Mouse (Mus musculus): ENCODE measurements around the gene Cd44. TPM values are rescaled to one million over a fixed set of nuclear protein-coding genes. Genes with fewer than 3 reads are reported as not detected.

Cd44 gene
- polyA plus RNA-seq, 1 experiment from 2014 or later: 4.0 TPM

DNA sequence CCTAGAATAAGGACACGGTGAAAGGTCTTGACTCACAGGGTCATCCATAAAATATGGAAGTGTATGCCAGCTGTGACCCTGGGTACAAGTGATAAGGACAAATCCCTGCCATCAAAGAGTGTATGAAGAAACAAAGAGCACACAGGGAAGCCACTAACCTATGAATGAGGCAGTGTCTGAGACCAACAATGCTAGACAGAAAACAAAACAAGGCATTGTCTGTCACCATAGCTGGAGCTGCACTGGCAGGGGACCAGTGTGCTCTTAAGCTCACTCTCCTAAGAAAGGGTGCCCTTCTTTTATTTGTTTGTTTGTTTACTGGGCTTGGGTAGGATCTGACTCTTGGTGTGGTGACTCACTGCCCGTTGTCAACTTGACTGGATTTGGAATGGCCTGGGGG lies 23.0 kb downstream of the Cd44 start:
- Histone ChIP-seq H3K4me2 (ENCODE audit: low read depth, low read length) (no peak overlapping the region), H3K4me1 (ENCODE audit: control insufficient read depth, insufficient read depth, low read length) (no peaks in the 10 kb centered on the region), H3K36me3 (replicated peaks; ENCODE audit: control insufficient read depth, insufficient read depth, low read depth, low read length) (no peaks in the 10 kb centered on the region), H3K4me3 (ENCODE audit: low read depth, low read length) (no peak overlapping the region), H3K9me3 (replicated peaks; ENCODE audit: control insufficient read depth, low read length) (no peaks in the 10 kb centered on the region), H3K9ac (replicated peaks; ENCODE audit: low read length) (no peak overlapping the region), H3K27ac (replicated peaks; ENCODE audit: low read depth, low read length) (no peak overlapping the region), H3K27me3 (ENCODE audit: control insufficient read depth, insufficient read depth, low read length) (no peaks in the 10 kb centered on the region)
- ATAC-seq (replicated peaks; ENCODE audit: insufficient number of reproducible peaks, low FRiP score, low TSS enrichment, low read depth) (no peak), DNase-seq (ENCODE audit: low spot score) (no peak)
- 39% methylated on average over 2 of the region's 2 CpGs for WGBS

DNA sequence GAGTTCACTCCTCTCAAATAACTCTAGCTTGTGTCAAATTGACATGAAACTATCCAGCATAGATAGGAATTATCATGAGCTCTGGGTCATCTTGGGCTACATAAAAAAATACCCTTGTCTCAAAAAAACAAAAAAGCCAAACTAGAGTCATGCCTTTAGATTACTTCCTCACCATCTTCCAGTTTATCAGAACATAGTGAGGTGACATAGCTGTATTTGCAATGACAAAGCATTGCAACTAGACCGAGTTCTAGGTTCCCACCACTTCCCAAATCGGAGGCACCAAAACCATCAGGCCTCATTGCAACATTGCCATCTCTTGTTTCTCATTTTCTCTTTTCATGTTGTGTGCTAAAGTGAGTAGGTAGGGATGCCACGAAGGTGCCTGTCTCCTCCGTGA lies 24.0 kb downstream of the Cd44 start:
- Histone ChIP-seq H3K9me3 (replicated peaks; ENCODE audit: control insufficient read depth, low read length) (no peaks in the 10 kb centered on the region), H3K27ac (replicated peaks; ENCODE audit: low read depth, low read length) (no peak overlapping the region), H3K4me1 (ENCODE audit: control insufficient read depth, insufficient read depth, low read length) (no peaks in the 10 kb centered on the region), H3K36me3 (replicated peaks; ENCODE audit: control insufficient read depth, insufficient read depth, low read depth, low read length) (no peaks in the 10 kb centered on the region), H3K9ac (replicated peaks; ENCODE audit: low read length) (no peak overlapping the region), H3K4me3 (ENCODE audit: low read depth, low read length) (no peak overlapping the region), H3K27me3 (ENCODE audit: control insufficient read depth, insufficient read depth, low read length) (no peaks in the 10 kb centered on the region), H3K4me2 (ENCODE audit: low read depth, low read length) (no peak overlapping the region)
- no peak for ATAC-seq (replicated peaks; ENCODE audit: insufficient number of reproducible peaks, low FRiP score, low TSS enrichment, low read depth)
- no peak for DNase-seq (ENCODE audit: low spot score)
- 95% methylated on average over 4 of the region's 4 CpGs for WGBS

DNA sequence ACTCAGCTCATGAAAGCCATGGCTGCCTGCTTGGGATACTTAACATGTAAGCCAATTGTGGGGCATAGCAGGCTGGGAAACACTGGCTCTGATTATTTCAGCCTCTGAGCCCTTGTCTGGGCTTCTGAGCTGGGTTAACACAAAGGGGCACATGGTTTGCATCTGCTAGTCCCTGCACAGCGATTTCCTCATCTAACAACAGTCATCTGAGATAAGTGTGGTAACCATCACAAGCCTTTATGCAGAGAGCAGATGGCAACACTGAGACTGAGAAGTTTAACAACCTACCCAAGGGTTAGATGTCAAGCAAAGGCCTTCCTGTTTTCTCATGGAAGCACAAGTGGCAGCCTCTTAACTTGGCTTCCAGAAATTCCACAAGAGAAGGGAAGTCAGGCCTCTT lies 25.3 kb downstream of the Cd44 start:
- H3K4me2 ChIP-seq (ENCODE audit: low read depth, low read length): no peak overlapping the region
- no peaks in the 10 kb centered on the region for H3K9me3 ChIP-seq (replicated peaks; ENCODE audit: control insufficient read depth, low read length)
- no peaks in the 10 kb centered on the region for H3K4me1 ChIP-seq (ENCODE audit: control insufficient read depth, insufficient read depth, low read length)
- H3K27ac ChIP-seq (replicated peaks; ENCODE audit: low read depth, low read length): no peak overlapping the region
- DNase-seq (ENCODE audit: low spot score) (peak; percentile 36), ATAC-seq (replicated peaks; ENCODE audit: insufficient number of reproducible peaks, low FRiP score, low TSS enrichment, low read depth) (no peak)
- 50% methylated on average over 1 of the region's 1 CpGs for WGBS
- H3K36me3 ChIP-seq (replicated peaks; ENCODE audit: control insufficient read depth, insufficient read depth, low read depth, low read length): no peaks in the 10 kb centered on the region
- H3K4me3 ChIP-seq (ENCODE audit: low read depth, low read length): no peak overlapping the region
- H3K27me3 ChIP-seq (ENCODE audit: control insufficient read depth, insufficient read depth, low read length): no peaks in the 10 kb centered on the region
- no peak overlapping the region for H3K9ac ChIP-seq (replicated peaks; ENCODE audit: low read length)

DNA sequence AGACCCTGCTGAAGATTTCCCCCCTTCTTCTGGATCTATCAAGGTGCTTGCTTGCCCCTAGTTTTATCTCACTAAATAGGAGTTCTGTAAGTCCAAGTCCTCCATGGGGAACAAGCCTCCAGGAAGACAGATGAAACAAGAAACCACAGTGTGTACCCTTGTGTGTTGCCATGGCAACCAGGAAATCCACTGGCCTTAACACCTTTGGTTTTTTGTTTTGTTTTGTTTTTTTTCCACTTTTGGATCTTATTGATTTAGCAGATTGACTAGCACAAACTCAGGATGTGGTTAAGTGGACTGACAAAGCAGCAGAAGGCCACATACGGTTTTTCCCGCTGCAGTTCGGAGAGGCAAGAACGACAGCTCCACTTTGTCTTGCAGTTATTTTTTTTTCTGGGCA lies 27.6 kb downstream of the Cd44 start:
- H3K9me3 ChIP-seq (replicated peaks; ENCODE audit: control insufficient read depth, low read length): no peaks in the 10 kb centered on the region
- no peaks in the 10 kb centered on the region for H3K36me3 ChIP-seq (replicated peaks; ENCODE audit: control insufficient read depth, insufficient read depth, low read depth, low read length)
- WGBS: 37% methylated on average over 4 of the region's 4 CpGs
- no peaks in the 10 kb centered on the region for H3K27me3 ChIP-seq (ENCODE audit: control insufficient read depth, insufficient read depth, low read length)
- H3K9ac ChIP-seq (replicated peaks; ENCODE audit: low read length): no peak overlapping the region
- DNase-seq (ENCODE audit: low spot score) (peak; percentile 57), ATAC-seq (replicated peaks; ENCODE audit: insufficient number of reproducible peaks, low FRiP score, low TSS enrichment, low read depth) (no peak)
- H3K4me2 ChIP-seq (ENCODE audit: low read depth, low read length): no peak overlapping the region
- H3K27ac ChIP-seq (replicated peaks; ENCODE audit: low read depth, low read length): no peak overlapping the region
- H3K4me1 ChIP-seq (ENCODE audit: control insufficient read depth, insufficient read depth, low read length): no peaks in the 10 kb centered on the region
- no peak overlapping the region for H3K4me3 ChIP-seq (ENCODE audit: low read depth, low read length)

DNA sequence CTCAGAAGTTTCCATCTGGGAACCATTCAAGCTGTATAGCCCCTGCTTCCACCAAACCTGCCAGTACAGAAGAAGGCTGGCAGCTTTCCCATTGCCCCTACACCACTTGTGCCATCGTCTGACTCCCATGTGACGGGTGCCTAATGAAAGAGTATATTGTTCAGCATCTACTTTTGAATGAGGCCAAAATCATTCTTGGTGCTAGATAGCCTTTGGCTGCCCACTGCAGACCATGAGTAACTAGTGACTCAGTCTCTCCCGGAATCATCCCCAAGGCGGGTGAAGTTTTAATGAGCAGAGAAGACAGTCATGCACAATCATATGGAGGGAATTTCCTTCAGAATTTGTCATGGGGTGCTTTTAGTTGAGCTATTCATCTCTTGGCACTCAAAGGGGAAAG lies 28.3 kb downstream of the Cd44 start:
- DNase-seq (ENCODE audit: low spot score) (no peak), ATAC-seq (replicated peaks; ENCODE audit: insufficient number of reproducible peaks, low FRiP score, low TSS enrichment, low read depth) (no peak)
- no peak overlapping the region for H3K4me2 ChIP-seq (ENCODE audit: low read depth, low read length)
- no peak overlapping the region for H3K27ac ChIP-seq (replicated peaks; ENCODE audit: low read depth, low read length)
- H3K4me1 ChIP-seq (ENCODE audit: control insufficient read depth, insufficient read depth, low read length): no peaks in the 10 kb centered on the region
- no peak overlapping the region for H3K9ac ChIP-seq (replicated peaks; ENCODE audit: low read length)
- H3K9me3 ChIP-seq (replicated peaks; ENCODE audit: control insufficient read depth, low read length): no peaks in the 10 kb centered on the region
- no peaks in the 10 kb centered on the region for H3K27me3 ChIP-seq (ENCODE audit: control insufficient read depth, insufficient read depth, low read length)
- H3K36me3 ChIP-seq (replicated peaks; ENCODE audit: control insufficient read depth, insufficient read depth, low read depth, low read length): no peaks in the 10 kb centered on the region
- WGBS: 95% methylated on average over 4 of the region's 4 CpGs
- no peak overlapping the region for H3K4me3 ChIP-seq (ENCODE audit: low read depth, low read length)

DNA sequence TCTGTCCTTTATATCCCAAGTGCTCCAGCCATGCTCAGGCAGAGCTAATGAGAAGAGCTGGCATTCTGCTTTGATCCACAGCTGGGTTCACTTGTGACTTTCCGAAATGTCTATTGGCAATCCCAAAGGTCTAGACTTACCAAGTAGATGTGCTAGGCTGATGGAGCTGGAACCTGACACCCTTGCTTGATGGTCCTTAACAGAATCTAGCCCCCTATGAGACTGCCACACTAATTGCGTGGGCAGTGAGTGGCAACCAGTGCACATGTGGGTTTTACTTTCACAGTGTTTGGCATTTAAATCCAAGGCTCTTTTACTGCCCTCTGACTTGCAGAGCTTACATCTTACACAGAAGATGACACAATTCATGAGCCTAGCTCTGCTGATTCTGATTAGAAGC lies 29.0 kb downstream of the Cd44 start:
- Histone ChIP-seq H3K27ac (replicated peaks; ENCODE audit: low read depth, low read length) (no peak overlapping the region), H3K9me3 (replicated peaks; ENCODE audit: control insufficient read depth, low read length) (no peaks in the 10 kb centered on the region), H3K4me3 (ENCODE audit: low read depth, low read length) (no peak overlapping the region), H3K27me3 (ENCODE audit: control insufficient read depth, insufficient read depth, low read length) (no peaks in the 10 kb centered on the region), H3K4me1 (ENCODE audit: control insufficient read depth, insufficient read depth, low read length) (no peaks in the 10 kb centered on the region), H3K36me3 (replicated peaks; ENCODE audit: control insufficient read depth, insufficient read depth, low read depth, low read length) (no peaks in the 10 kb centered on the region), H3K9ac (replicated peaks; ENCODE audit: low read length) (no peak overlapping the region), H3K4me2 (ENCODE audit: low read depth, low read length) (no peak overlapping the region)
- 81% methylated on average over 2 of the region's 2 CpGs for WGBS
- no peak for ATAC-seq (replicated peaks; ENCODE audit: insufficient number of reproducible peaks, low FRiP score, low TSS enrichment, low read depth)
- no peak for DNase-seq (ENCODE audit: low spot score)

DNA sequence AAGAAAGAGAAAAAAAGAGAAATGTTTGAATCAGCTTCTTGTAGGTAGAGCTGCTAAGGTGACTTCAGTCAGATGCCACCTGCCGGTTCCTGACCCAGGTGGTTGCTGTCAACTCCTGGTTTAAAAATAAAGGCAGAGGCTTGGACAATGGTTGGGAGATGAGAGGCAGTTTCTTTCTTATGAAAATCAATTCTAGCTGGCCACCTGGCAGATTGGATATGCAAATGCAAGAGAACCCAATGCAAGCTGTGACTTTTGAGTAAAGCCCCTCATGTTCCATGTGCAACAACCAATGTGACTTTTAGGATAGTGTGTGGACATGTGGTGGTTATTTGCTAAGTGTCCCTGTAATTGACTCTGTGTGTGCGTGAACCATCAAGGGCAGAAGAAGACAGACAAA lies 33.0 kb downstream of the Cd44 start:
- DNase-seq (ENCODE audit: low spot score) (no peak), ATAC-seq (replicated peaks; ENCODE audit: insufficient number of reproducible peaks, low FRiP score, low TSS enrichment, low read depth) (no peak)
- Histone ChIP-seq H3K4me1 (ENCODE audit: control insufficient read depth, insufficient read depth, low read length) (no peaks in the 10 kb centered on the region), H3K9me3 (replicated peaks; ENCODE audit: control insufficient read depth, low read length) (no peaks in the 10 kb centered on the region), H3K27me3 (ENCODE audit: control insufficient read depth, insufficient read depth, low read length) (no peaks in the 10 kb centered on the region), H3K27ac (replicated peaks; ENCODE audit: low read depth, low read length) (no peak overlapping the region), H3K36me3 (replicated peaks; ENCODE audit: control insufficient read depth, insufficient read depth, low read depth, low read length) (no peaks in the 10 kb centered on the region), H3K4me2 (ENCODE audit: low read depth, low read length) (no peak overlapping the region), H3K4me3 (ENCODE audit: low read depth, low read length) (no peak overlapping the region), H3K9ac (replicated peaks; ENCODE audit: low read length) (no peak overlapping the region)
- WGBS: 74% methylated on average over 2 of the region's 2 CpGs

DNA sequence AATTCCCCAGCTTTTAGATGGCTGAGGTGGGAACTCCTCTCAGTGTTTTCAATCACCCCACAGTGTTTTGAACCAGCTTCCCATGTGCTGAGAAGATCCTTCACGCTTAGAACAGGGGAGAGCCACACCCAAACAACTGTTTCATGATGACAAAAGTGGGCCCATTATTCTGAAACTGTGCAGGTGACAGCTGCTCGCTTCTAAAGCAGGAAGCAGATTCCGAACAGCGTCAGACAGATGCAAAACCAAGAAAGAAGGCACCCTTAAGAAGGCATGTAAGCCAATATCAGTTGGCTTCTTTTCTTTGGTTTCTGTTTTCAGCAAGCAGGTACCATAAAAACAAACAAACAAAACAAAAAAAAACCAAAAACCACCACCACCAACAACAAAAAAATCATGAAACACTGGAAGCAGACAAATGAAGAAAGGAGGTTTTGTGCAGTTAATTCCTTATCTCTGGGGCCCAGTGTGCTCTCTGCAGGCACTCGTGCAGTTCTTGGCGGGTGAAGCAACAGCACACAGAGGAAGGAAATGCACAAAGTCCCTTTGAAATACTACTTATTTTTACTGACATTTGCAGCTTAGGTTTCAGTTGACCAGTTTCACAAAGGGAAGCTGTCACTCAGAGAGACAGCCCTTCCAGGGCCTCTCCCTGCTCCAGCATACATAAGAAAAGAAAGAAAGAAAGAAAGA lies 33.9 kb downstream of the Cd44 start:
- 42% methylated on average over 6 of the region's 6 CpGs for WGBS
- ATAC-seq (replicated peaks; ENCODE audit: insufficient number of reproducible peaks, low FRiP score, low TSS enrichment, low read depth): no peak

More for the DNA sequence above, 33.9 kb downstream of the Cd44 start:
- Histone ChIP-seq H3K4me3 (ENCODE audit: low read depth, low read length) (no peak overlapping the region), H3K27me3 (ENCODE audit: control insufficient read depth, insufficient read depth, low read length) (no peaks in the 10 kb centered on the region), H3K27ac (replicated peaks; ENCODE audit: low read depth, low read length) (no peak overlapping the region), H3K9ac (replicated peaks; ENCODE audit: low read length) (no peak overlapping the region), H3K9me3 (replicated peaks; ENCODE audit: control insufficient read depth, low read length) (no peaks in the 10 kb centered on the region), H3K4me1 (ENCODE audit: control insufficient read depth, insufficient read depth, low read length) (no peaks in the 10 kb centered on the region), H3K36me3 (replicated peaks; ENCODE audit: control insufficient read depth, insufficient read depth, low read depth, low read length) (no peaks in the 10 kb centered on the region), H3K4me2 (ENCODE audit: low read depth, low read length) (no peak overlapping the region)
- DNase-seq (ENCODE audit: low spot score): no peak
